Mouse (Mus musculus): ENCODE results near the gene Abce1. TPM values are rescaled to one million over a fixed set of nuclear protein-coding genes. Genes with fewer than 3 reads are reported as not detected.
A peak's percentile ranks its signal among the peaks of the same experiment; 100 is the strongest.

Gene Abce1
- total RNA-seq, 2 experiments from 2014 or later = 78.2 to 83.3 TPM

GRCm38 (mm10) chr8:79641119-79641518 lies 70.4 kb downstream of the Abce1 start:
- ATAC-seq (ENCODE audit: poor library complexity, severe bottlenecking) = no peak

GRCm38 (mm10) chr8:79639586-79640451 lies 71.7 kb downstream of the Abce1 start, which contains the start of gene Otud4:
Gene Otud4 (plus strand): TSS chr8:79639618.
- peak; percentile 53 for ATAC-seq (ENCODE audit: poor library complexity, severe bottlenecking)

- peak; percentile 91 for ATAC-seq (ENCODE audit: poor library complexity, severe bottlenecking)
Measured at GRCm38 (mm10) chr8:79638707-79639549, 72.6 kb downstream of the Abce1 start.

GRCm38 (mm10) chr8:79638001-79638706 lies 73.4 kb downstream of the Abce1 start:
- ATAC-seq (ENCODE audit: poor library complexity, severe bottlenecking) = no peak

- no peak for ATAC-seq (ENCODE audit: poor library complexity, severe bottlenecking)
Measured at GRCm38 (mm10) chr8:79637237-79637636, 74.3 kb downstream of the Abce1 start.

GRCm38 (mm10) chr8:79636151-79636550 lies 75.4 kb downstream of the Abce1 start:
- ATAC-seq (ENCODE audit: poor library complexity, severe bottlenecking) = no peak

GRCm38 (mm10) chr8:79635491-79635890 lies 76.0 kb downstream of the Abce1 start:
- no peak for ATAC-seq (ENCODE audit: poor library complexity, severe bottlenecking)

Other genes with a start within 250 kb of the Abce1 start
- 29.2 and 38.7 TPM in 2 replicates for gene Otud4, start 72.1 kb downstream of the Abce1 start, total RNA-seq (2015)
- 31.4 and 36.5 TPM in 2 replicates for gene Otud4, start 72.1 kb downstream of the Abce1 start, total RNA-seq (2017)
- gene Anapc10, start 80 bp upstream of the Abce1 start, total RNA-seq (2015) = 20.1 and 20.5 TPM in 2 replicates
- gene Anapc10, start 80 bp upstream of the Abce1 start, total RNA-seq (2017) = 8.0 and 8.7 TPM in 2 replicates

All from megakaryocyte, adult 5-6 weeks (primary cell).